Mouse (Mus musculus) c-Kit-positive CD71-positive TER-119-positive erythroid progenitor cells, embryonic 14.5 days (primary cell): ENCODE results near the gene Slc43a2.
"Not testable (repeated sequence)": the region's sequence is repeated elsewhere in the genome, so short reads cannot be mapped to it uniquely, and the experiment has no call there.

Experiments
- DNase-seq: peaks from one replicate; pipeline ENCODE4 v3.0.0-alpha.2; 2013; ENCODE audit warnings: low spot score

The Slc43a2 gene

GRCm38 (mm10) chr11:75551961-75552441 is 20.5 kb downstream of the Slc43a2 start:
- no peak for DNase-seq

- no peak for DNase-seq
Measured at GRCm38 (mm10) chr11:75552906-75553482, 21.5 kb downstream of the Slc43a2 start.

- DNase-seq: not testable (repeated sequence)
Measured at GRCm38 (mm10) chr11:75556006-75556405, 24.5 kb downstream of the Slc43a2 start.

GRCm38 (mm10) chr11:75557142-75557541 is 25.6 kb downstream of the Slc43a2 start:
- no peak for DNase-seq

- DNase-seq: no peak
Measured at GRCm38 (mm10) chr11:75558101-75558500, 26.6 kb downstream of the Slc43a2 start.

GRCm38 (mm10) chr11:75559870-75560504 is 28.5 kb downstream of the Slc43a2 start:
- DNase-seq: no peak

- DNase-seq: no peak
Measured at GRCm38 (mm10) chr11:75560530-75561409, 29.3 kb downstream of the Slc43a2 start.

- DNase-seq: no peak
Measured at GRCm38 (mm10) chr11:75561410-75561791, 29.9 kb downstream of the Slc43a2 start.

- DNase-seq: no peak
Measured at GRCm38 (mm10) chr11:75562840-75563239, 31.3 kb downstream of the Slc43a2 start.

GRCm38 (mm10) chr11:75563851-75564548 is 32.5 kb downstream of the Slc43a2 start:
- no peak for DNase-seq

GRCm38 (mm10) chr11:75565849-75566248 is 34.4 kb downstream of the Slc43a2 start:
- no peak for DNase-seq

- DNase-seq: no peak
Measured at GRCm38 (mm10) chr11:75566276-75567196, 35.0 kb downstream of the Slc43a2 start.

GRCm38 (mm10) chr11:75567346-75568114 is 36.0 kb downstream of the Slc43a2 start:
- no peak for DNase-seq

- no peak for DNase-seq
Measured at GRCm38 (mm10) chr11:75568115-75568511, 36.6 kb downstream of the Slc43a2 start.

- DNase-seq: no peak
Measured at GRCm38 (mm10) chr11:75568962-75569361, 37.5 kb downstream of the Slc43a2 start.

GRCm38 (mm10) chr11:75570375-75571125 is 39.1 kb downstream of the Slc43a2 start:
- no peak for DNase-seq

- no peak for DNase-seq
Measured at GRCm38 (mm10) chr11:75571126-75571990, 39.9 kb downstream of the Slc43a2 start.

GRCm38 (mm10) chr11:75572301-75572791 is 40.9 kb downstream of the Slc43a2 start:
- DNase-seq: no peak
